Mouse (Mus musculus): ENCODE data around the gene Gabbr1. TPM values are rescaled to one million over a fixed set of nuclear protein-coding genes. Genes with fewer than 3 reads are reported as not detected.

Gabbr1 gene
- polyA plus RNA-seq, 1 experiment from 2014 or later = 94.9 TPM

GRCm38 (mm10) chr17:37078990-37079389 is 33.2 kb downstream of the Gabbr1 start:
- ATAC-seq = peak; percentile 14; the same call in 1 of the 2 replicates
- Histone ChIP-seq H3K9ac (ENCODE audit: low read depth, low read length) (no peak overlapping the region), H3K9me3 (replicated peaks; ENCODE audit: control insufficient read depth, low read length, poor library complexity, severe bottlenecking) (no peaks in the 10 kb centered on the region), H3K4me3 (ENCODE audit: low read depth, low read length) (no peak overlapping the region), H3K4me2 (ENCODE audit: low read length) (no peak overlapping the region), H3K27ac (ENCODE audit: low read length) (0 out of 2 replicates have a peak overlapping the region, but pooled peaks have one; percentile 1), H3K4me1 (ENCODE audit: control insufficient read depth, insufficient read depth, low read length) (peaks cover 16% of the 10 kb centered on the region), H3K27me3 (ENCODE audit: control insufficient read depth, insufficient read depth, low read depth, low read length) (no peaks in the 10 kb centered on the region), H3K36me3 (ENCODE audit: control insufficient read depth, insufficient read depth, low read length) (peaks cover 9% of the 10 kb centered on the region; the same call in 1 of the 2 replicates)
- WGBS = 0% methylated on average over 2 of the region's 2 CpGs

GRCm38 (mm10) chr17:37080119-37080518 is 34.4 kb downstream of the Gabbr1 start:
- no peaks in the 10 kb centered on the region for H3K9me3 ChIP-seq (replicated peaks; ENCODE audit: control insufficient read depth, low read length, poor library complexity, severe bottlenecking)
- H3K4me2 ChIP-seq (ENCODE audit: low read length) = no peak overlapping the region
- no peak for ATAC-seq
- H3K27me3 ChIP-seq (ENCODE audit: control insufficient read depth, insufficient read depth, low read depth, low read length) = no peaks in the 10 kb centered on the region
- no peak overlapping the region for H3K9ac ChIP-seq (ENCODE audit: low read depth, low read length)
- H3K4me3 ChIP-seq (ENCODE audit: low read depth, low read length) = no peak overlapping the region
- no peak overlapping the region for H3K27ac ChIP-seq (ENCODE audit: low read length)
- peaks cover 1% of the 10 kb centered on the region; the same call in 1 of the 2 replicates for H3K36me3 ChIP-seq (ENCODE audit: control insufficient read depth, insufficient read depth, low read length)
- 19% methylated on average over 5 of the region's 5 CpGs for WGBS
- H3K4me1 ChIP-seq (ENCODE audit: control insufficient read depth, insufficient read depth, low read length) = peaks cover 16% of the 10 kb centered on the region

- Histone ChIP-seq H3K9me3 (replicated peaks; ENCODE audit: control insufficient read depth, low read length, poor library complexity, severe bottlenecking) (no peaks in the 10 kb centered on the region), H3K4me3 (ENCODE audit: low read depth, low read length) (no peak overlapping the region), H3K36me3 (ENCODE audit: control insufficient read depth, insufficient read depth, low read length) (no peaks in the 10 kb centered on the region), H3K4me1 (ENCODE audit: control insufficient read depth, insufficient read depth, low read length) (peaks cover 16% of the 10 kb centered on the region), H3K27me3 (ENCODE audit: control insufficient read depth, insufficient read depth, low read depth, low read length) (no peaks in the 10 kb centered on the region), H3K9ac (ENCODE audit: low read depth, low read length) (no peak overlapping the region), H3K4me2 (ENCODE audit: low read length) (no peak overlapping the region), H3K27ac (ENCODE audit: low read length) (no peak overlapping the region)
- WGBS = 92% methylated on average over 4 of the region's 4 CpGs
- ATAC-seq = no peak
These were observed 35.9 kb downstream of the Gabbr1 start for GRCm38 (mm10) chr17:37081659-37082058.

GRCm38 (mm10) chr17:37083327-37083726 is 37.6 kb downstream of the Gabbr1 start:
- H3K9me3 ChIP-seq (replicated peaks; ENCODE audit: control insufficient read depth, low read length, poor library complexity, severe bottlenecking) = no peaks in the 10 kb centered on the region
- 0 out of 2 replicates have a peak, but pooled peaks have one; percentile 36 for ATAC-seq
- H3K27me3 ChIP-seq (ENCODE audit: control insufficient read depth, insufficient read depth, low read depth, low read length) = no peaks in the 10 kb centered on the region
- H3K9ac ChIP-seq (ENCODE audit: low read depth, low read length) = no peak overlapping the region
- peaks cover 16% of the 10 kb centered on the region for H3K4me1 ChIP-seq (ENCODE audit: control insufficient read depth, insufficient read depth, low read length)
- no peak overlapping the region for H3K4me2 ChIP-seq (ENCODE audit: low read length)
- no peak overlapping the region for H3K27ac ChIP-seq (ENCODE audit: low read length)
- H3K36me3 ChIP-seq (ENCODE audit: control insufficient read depth, insufficient read depth, low read length) = no peaks in the 10 kb centered on the region
- no peak overlapping the region for H3K4me3 ChIP-seq (ENCODE audit: low read depth, low read length)
- 3% methylated on average over 8 of the region's 8 CpGs for WGBS

- H3K27me3 ChIP-seq (ENCODE audit: control insufficient read depth, insufficient read depth, low read depth, low read length) = no peaks in the 10 kb centered on the region
- no peak overlapping the region for H3K9ac ChIP-seq (ENCODE audit: low read depth, low read length)
- no peak for ATAC-seq
- no peaks in the 10 kb centered on the region for H3K36me3 ChIP-seq (ENCODE audit: control insufficient read depth, insufficient read depth, low read length)
- no peak overlapping the region for H3K27ac ChIP-seq (ENCODE audit: low read length)
- H3K4me3 ChIP-seq (ENCODE audit: low read depth, low read length) = no peak overlapping the region
- peaks cover 4% of the 10 kb centered on the region; the same call in 1 of the 2 replicates for H3K4me1 ChIP-seq (ENCODE audit: control insufficient read depth, insufficient read depth, low read length)
- H3K9me3 ChIP-seq (replicated peaks; ENCODE audit: control insufficient read depth, low read length, poor library complexity, severe bottlenecking) = no peaks in the 10 kb centered on the region
- 67% methylated on average over 5 of the region's 5 CpGs for WGBS
- no peak overlapping the region for H3K4me2 ChIP-seq (ENCODE audit: low read length)
These were observed 38.9 kb downstream of the Gabbr1 start for GRCm38 (mm10) chr17:37084632-37085031.

- Histone ChIP-seq H3K9ac (ENCODE audit: low read depth, low read length) (no peak overlapping the region), H3K27ac (ENCODE audit: low read length) (no peak overlapping the region), H3K4me2 (ENCODE audit: low read length) (no peak overlapping the region), H3K4me1 (ENCODE audit: control insufficient read depth, insufficient read depth, low read length) (no peaks in the 10 kb centered on the region), H3K27me3 (ENCODE audit: control insufficient read depth, insufficient read depth, low read depth, low read length) (no peaks in the 10 kb centered on the region), H3K4me3 (ENCODE audit: low read depth, low read length) (no peak overlapping the region), H3K36me3 (ENCODE audit: control insufficient read depth, insufficient read depth, low read length) (no peaks in the 10 kb centered on the region), H3K9me3 (replicated peaks; ENCODE audit: control insufficient read depth, low read length, poor library complexity, severe bottlenecking) (no peaks in the 10 kb centered on the region)
- 83% methylated on average over 10 of the region's 10 CpGs for WGBS
- ATAC-seq = no peak
These were observed 39.8 kb downstream of the Gabbr1 start for GRCm38 (mm10) chr17:37085545-37085944.

- H3K27ac ChIP-seq (ENCODE audit: low read length) = no peak within 1 kb of the TSS
- ATAC-seq = no peak
- H3K36me3 ChIP-seq (ENCODE audit: control insufficient read depth, insufficient read depth, low read length) = no peaks in the 10 kb centered on the region
- no peaks in the 10 kb centered on the region for H3K27me3 ChIP-seq (ENCODE audit: control insufficient read depth, insufficient read depth, low read depth, low read length)
- no peak within 1 kb of the TSS for H3K4me2 ChIP-seq (ENCODE audit: low read length)
- no peaks in the 10 kb centered on the region for H3K9me3 ChIP-seq (replicated peaks; ENCODE audit: control insufficient read depth, low read length, poor library complexity, severe bottlenecking)
- H3K9ac ChIP-seq (ENCODE audit: low read depth, low read length) = no peak within 1 kb of the TSS
- no peaks in the 10 kb centered on the region for H3K4me1 ChIP-seq (ENCODE audit: control insufficient read depth, insufficient read depth, low read length)
- H3K4me3 ChIP-seq (ENCODE audit: low read depth, low read length) = no peak within 1 kb of the TSS
These were observed 42.6 kb downstream of the Gabbr1 start, which contains the start of gene Olfr90 for GRCm38 (mm10) chr17:37088399-37088798. Olfr90 (minus strand) TSS chr17:37088499.

- no peaks in the 10 kb centered on the region for H3K9me3 ChIP-seq (replicated peaks; ENCODE audit: control insufficient read depth, low read length, poor library complexity, severe bottlenecking)
- H3K4me3 ChIP-seq (ENCODE audit: low read depth, low read length) = no peak overlapping the region
- no peaks in the 10 kb centered on the region for H3K36me3 ChIP-seq (ENCODE audit: control insufficient read depth, insufficient read depth, low read length)
- H3K4me2 ChIP-seq (ENCODE audit: low read length) = no peak overlapping the region
- no peak overlapping the region for H3K9ac ChIP-seq (ENCODE audit: low read depth, low read length)
- no peaks in the 10 kb centered on the region for H3K27me3 ChIP-seq (ENCODE audit: control insufficient read depth, insufficient read depth, low read depth, low read length)
- 77% methylated on average over 1 of the region's 1 CpGs for WGBS
- no peak for ATAC-seq
- no peaks in the 10 kb centered on the region for H3K4me1 ChIP-seq (ENCODE audit: control insufficient read depth, insufficient read depth, low read length)
- H3K27ac ChIP-seq (ENCODE audit: low read length) = no peak overlapping the region
These were observed 46.4 kb downstream of the Gabbr1 start for GRCm38 (mm10) chr17:37092198-37092597.

GRCm38 (mm10) chr17:37093289-37093688 is 47.5 kb downstream of the Gabbr1 start:
- H3K36me3 ChIP-seq (ENCODE audit: control insufficient read depth, insufficient read depth, low read length) = no peaks in the 10 kb centered on the region
- no peak overlapping the region for H3K4me2 ChIP-seq (ENCODE audit: low read length)
- no peaks in the 10 kb centered on the region for H3K4me1 ChIP-seq (ENCODE audit: control insufficient read depth, insufficient read depth, low read length)
- no peaks in the 10 kb centered on the region for H3K9me3 ChIP-seq (replicated peaks; ENCODE audit: control insufficient read depth, low read length, poor library complexity, severe bottlenecking)
- H3K4me3 ChIP-seq (ENCODE audit: low read depth, low read length) = no peak overlapping the region
- WGBS = 77% methylated on average over 5 of the region's 5 CpGs
- no peak overlapping the region for H3K27ac ChIP-seq (ENCODE audit: low read length)
- no peaks in the 10 kb centered on the region for H3K27me3 ChIP-seq (ENCODE audit: control insufficient read depth, insufficient read depth, low read depth, low read length)
- no peak overlapping the region for H3K9ac ChIP-seq (ENCODE audit: low read depth, low read length)
- ATAC-seq = no peak

Data from midbrain, embryonic 16.5 days (tissue).